Mouse (Mus musculus): ENCODE measurements around the gene Cyp3a41a. TPM values are rescaled to one million over a fixed set of nuclear protein-coding genes. Genes with fewer than 3 reads are reported as not detected.

Gene Cyp3a41a
- 4.7 and 7.7 TPM in 2 replicates for polyA plus RNA-seq (2015; fragmentation: Nextera tagmentation; extraction: Ambion mirVana)

GRCm38 (mm10) chr5:145720036-145720435 is at the start of gene Cyp3a41a:
TSS of gene Cyp3a41a (minus strand) at chr5:145720136.

Other genes with a start within 250 kb of the Cyp3a41a start
- not detected in 2 replicates for gene Cyp3a41b, start 135.4 kb downstream of the Cyp3a41a start, polyA plus RNA-seq (2015; fragmentation: Nextera tagmentation; extraction: Ambion mirVana)
- gene Cyp3a44, start 85.7 kb upstream of the Cyp3a41a start, polyA plus RNA-seq (2015; fragmentation: Nextera tagmentation; extraction: Ambion mirVana) = 2.4 and 2.8 TPM in 2 replicates
- gene Cyp3a11, start 159.8 kb upstream of the Cyp3a41a start, polyA plus RNA-seq (2015; fragmentation: Nextera tagmentation; extraction: Ambion mirVana) = 14.8 and 19.5 TPM in 2 replicates

Data from adrenal gland, postnatal 0 days (tissue).